Mouse (Mus musculus) lung, adult 2 months (tissue): ENCODE data around the gene Herc4.

Experiments
- CTCF ChIP-seq: fragments of 200-500 bp; IDR thresholded peaks from 2 replicates; pipeline ENCODE4 v1.5.1; 2011; ENCODE audit warnings: mild to moderate bottlenecking, low read length, control low read depth; ENCODE audit not compliant: insufficient read depth
- POLR2A ChIP-seq: fragments of 200-500 bp; IDR thresholded peaks from 2 replicates; pipeline ENCODE4 v1.6.1; 2011; ENCODE audit warnings: low read depth, mild to moderate bottlenecking, control low read depth, low read length, borderline replicate concordance; ENCODE audit errors: extremely low read depth

DNA sequence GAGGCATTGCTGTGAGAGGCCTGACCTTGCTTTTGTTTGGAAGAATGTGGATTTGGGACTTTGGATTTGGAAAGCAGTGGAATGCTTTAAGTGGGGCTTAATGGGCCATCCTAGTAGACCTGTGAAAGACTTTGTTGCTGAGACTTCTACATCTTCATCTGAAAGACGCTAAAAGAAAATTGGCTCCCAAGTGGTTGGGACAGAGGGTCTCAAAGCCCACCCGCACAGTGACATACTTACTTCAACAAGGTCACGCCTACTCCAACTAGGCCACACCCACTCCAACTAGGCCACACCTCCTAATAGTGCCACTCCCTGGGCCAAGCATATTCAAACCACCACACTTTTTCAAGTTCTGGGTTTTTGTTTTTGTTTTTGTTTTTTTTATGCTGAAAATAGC, 101.1 kb downstream of the Herc4 start:
- TF ChIP-seq CTCF (no peak), POLR2A (no peak)
